Mouse (Mus musculus) stomach, embryonic 16.5 days (tissue): ENCODE results near the gene Bicd2. TPM values are rescaled to one million over a fixed set of nuclear protein-coding genes. Genes with fewer than 3 reads are reported as not detected.

ENCODE experiments used
- ATAC-seq: fragments of 200-750 bp; cut with Nextera tagmentation; 2 replicates; pipeline ENCODE4 v1.8.0; 2017; ENCODE audit warnings: moderate number of reproducible peaks, moderate TSS enrichment; ENCODE audit not compliant: insufficient read depth, low FRiP score
- H3K27ac ChIP-seq: fragments of 300-500 bp; sonication (generic); 2 replicates; pipeline ENCODE4 v1.5.1; 2014; ENCODE audit warnings: low read length
- H3K27me3 ChIP-seq: fragments of 300-500 bp; sonication (generic); 2 replicates; pipeline ENCODE4 v1.6.1; 2014; ENCODE audit warnings: low read length, control low read depth, mixed read lengths; ENCODE audit not compliant: control insufficient read depth, insufficient read depth
- H3K36me3 ChIP-seq: fragments of 300-500 bp; sonication (generic); 2 replicates; pipeline ENCODE4 v1.6.1; 2014; ENCODE audit warnings: low read length; ENCODE audit not compliant: control insufficient read depth, insufficient read depth
- H3K4me1 ChIP-seq: fragments of 300-500 bp; sonication (generic); 2 replicates; pipeline ENCODE4 v1.6.1; 2014; ENCODE audit warnings: low read length, control low read depth, mixed read lengths; ENCODE audit not compliant: control insufficient read depth, insufficient read depth
- H3K4me2 ChIP-seq: fragments of 300-500 bp; sonication (generic); 2 replicates; pipeline ENCODE4 v1.6.1; 2014; ENCODE audit warnings: low read depth, low read length, mixed read lengths
- H3K4me3 ChIP-seq: fragments of 300-500 bp; sonication (generic); replicated peaks from 2 replicates; pipeline ENCODE4 v1.5.1; 2014; ENCODE audit warnings: mild to moderate bottlenecking, low read length
- H3K9ac ChIP-seq: fragments of 300-500 bp; sonication (generic); 2 replicates; pipeline ENCODE4 v1.6.1; 2014; ENCODE audit warnings: low read length
- H3K9me3 ChIP-seq: fragments of 300-500 bp; sonication (generic); replicated peaks from 2 replicates; pipeline ENCODE4 v1.6.1; 2016; ENCODE audit warnings: low read length, control low read depth; ENCODE audit not compliant: control insufficient read depth
- WGBS: fragments of 180-500 bp; shearing (Covaris S2); extraction: QIAGEN DNeasy Blood & Tissue Kit; methylation state at CpG from one replicate; pipeline ENCODE4 v1.1.7; 2014; 5-methylcytosine and 5-hydroxymethylcytosine counted together
- polyA plus RNA-seq: library from polyadenylated mRNA; unstranded; fragments of >200 nt; fragmentation: Nextera tagmentation; extraction: Ambion mirVana; gene quantifications from 2 replicates; pipeline ENCODE4 v1.2.1, GENCODE M21; 2015

Bicd2 gene
- polyA plus RNA-seq, 1 experiment from 2014 or later, result 26.5 TPM

DNA sequence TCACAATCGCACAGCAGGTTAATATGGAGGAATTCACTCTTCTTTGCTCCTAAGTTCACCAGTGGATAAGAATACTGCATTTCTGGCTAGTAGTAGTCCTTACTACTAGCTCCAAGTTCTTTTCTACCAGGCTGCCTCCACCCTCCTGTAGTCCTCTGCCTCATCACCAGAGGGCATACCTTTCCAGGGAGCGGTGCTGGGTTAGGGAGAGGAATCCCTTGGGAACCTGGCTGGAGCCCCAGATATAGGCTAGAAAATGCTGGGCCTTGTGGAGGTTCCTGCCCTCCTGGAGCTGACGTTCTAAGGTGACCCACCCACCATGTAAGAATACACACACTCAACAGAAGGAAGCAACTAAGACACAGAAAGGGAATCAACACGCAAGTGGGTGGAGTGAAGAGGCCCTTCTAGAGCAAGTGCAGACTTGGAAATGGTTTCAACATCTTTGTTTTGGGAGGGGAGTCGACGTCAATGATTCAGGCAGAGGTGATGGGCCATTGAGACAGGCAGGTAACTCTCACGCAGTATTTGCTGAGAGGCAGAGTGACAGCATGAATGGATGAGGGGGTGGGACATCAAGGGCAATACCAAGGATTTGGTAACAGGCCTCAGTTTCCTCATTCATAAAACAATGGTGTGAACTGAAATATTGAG is 2.4 kb upstream of the Bicd2 start:
- no peak for ATAC-seq
- no peaks in the 10 kb centered on the region for H3K27me3 ChIP-seq
- no peaks in the 10 kb centered on the region for H3K36me3 ChIP-seq
- H3K4me3 ChIP-seq, result no peak overlapping the region
- H3K9me3 ChIP-seq, result no peaks in the 10 kb centered on the region
- 64% methylated on average over 7 of the region's 7 CpGs for WGBS
- H3K9ac ChIP-seq, result no peak overlapping the region
- H3K4me2 ChIP-seq, result no peak overlapping the region
- H3K4me1 ChIP-seq, result peaks cover 21% of the 10 kb centered on the region
- H3K27ac ChIP-seq, result peak overlapping the region; percentile 34

- Histone ChIP-seq H3K9ac (peak overlapping the region; percentile 89), H3K4me3 (peak overlapping the region; percentile 80), H3K27me3 (no peaks in the 10 kb centered on the region), H3K27ac (0 out of 2 replicates have a peak overlapping the region, but pooled peaks have one; percentile 8), H3K4me1 (peaks cover 40% of the 10 kb centered on the region), H3K4me2 (peak overlapping the region; percentile 90), H3K9me3 (no peaks in the 10 kb centered on the region), H3K36me3 (no peaks in the 10 kb centered on the region)
- peak; percentile 2; the same call in 1 of the 2 replicates for ATAC-seq
- WGBS, result 5% methylated on average over 25 of the region's 25 CpGs
Measured at GRCm38 (mm10) chr13:49341831-49342722, 692 bp downstream of the Bicd2 start.

- peak overlapping the region; percentile 90 for H3K4me2 ChIP-seq
- peaks cover 40% of the 10 kb centered on the region for H3K4me1 ChIP-seq
- H3K4me3 ChIP-seq, result peak overlapping the region; percentile 80
- no peaks in the 10 kb centered on the region for H3K36me3 ChIP-seq
- H3K27me3 ChIP-seq, result no peaks in the 10 kb centered on the region
- no peaks in the 10 kb centered on the region for H3K9me3 ChIP-seq
- ATAC-seq, result no peak
- no peak overlapping the region for H3K27ac ChIP-seq
- H3K9ac ChIP-seq, result peak overlapping the region; percentile 89; the same call in 1 of the 2 replicates
Measured at GRCm38 (mm10) chr13:49342723-49343100, 1.3 kb downstream of the Bicd2 start.

DNA sequence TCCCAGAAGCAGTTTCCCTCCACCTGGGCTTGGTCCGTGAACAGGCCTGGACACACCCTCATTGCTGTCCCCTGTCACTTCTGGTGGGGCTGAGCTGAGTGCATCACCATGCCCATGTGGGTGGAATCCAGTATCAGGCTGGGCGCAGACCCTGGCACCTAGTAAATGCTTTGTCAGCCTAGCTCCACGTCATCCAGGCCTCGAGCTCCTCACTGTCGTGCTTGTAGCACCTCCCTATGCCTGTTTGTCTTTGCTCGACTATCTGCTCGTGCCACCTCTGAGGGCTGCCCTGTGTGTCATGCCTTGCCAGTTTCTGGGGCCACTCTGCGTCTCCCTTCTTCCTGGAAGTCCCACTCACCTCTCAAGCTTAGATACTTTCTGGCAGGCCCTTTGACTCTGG is 3.2 kb downstream of the Bicd2 start:
- no peaks in the 10 kb centered on the region for H3K9me3 ChIP-seq
- H3K27me3 ChIP-seq, result no peaks in the 10 kb centered on the region
- 71% methylated on average over 8 of the region's 8 CpGs for WGBS
- no peak for ATAC-seq
- H3K4me1 ChIP-seq, result peaks cover 40% of the 10 kb centered on the region
- H3K4me2 ChIP-seq, result no peak overlapping the region
- no peaks in the 10 kb centered on the region for H3K36me3 ChIP-seq
- H3K4me3 ChIP-seq, result no peak overlapping the region
- H3K9ac ChIP-seq, result no peak overlapping the region
- H3K27ac ChIP-seq, result no peak overlapping the region

DNA sequence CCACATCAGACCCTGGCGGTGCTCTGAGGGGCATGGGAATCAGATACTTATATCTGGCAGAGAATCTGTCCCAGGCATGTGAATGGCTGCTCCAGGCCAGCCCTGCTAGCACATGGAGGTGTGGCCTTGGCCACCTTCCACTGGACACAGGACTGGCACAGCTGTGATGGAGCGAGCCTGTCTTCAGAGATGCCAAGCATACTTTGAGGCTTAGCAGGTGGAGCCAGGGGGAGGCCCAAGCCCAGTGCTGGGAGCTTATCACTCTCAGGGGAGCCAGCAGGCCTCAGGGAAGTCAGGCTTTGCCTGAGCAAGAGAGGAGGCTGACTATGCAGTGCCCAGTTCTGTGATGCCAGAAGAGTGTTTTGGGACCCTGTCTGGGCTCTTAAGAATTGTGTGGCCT is 4.1 kb downstream of the Bicd2 start:
- WGBS, result 61% methylated on average over 2 of the region's 2 CpGs
- Histone ChIP-seq H3K4me1 (peaks cover 40% of the 10 kb centered on the region), H3K27me3 (no peaks in the 10 kb centered on the region), H3K27ac (no peak overlapping the region), H3K9ac (no peak overlapping the region), H3K36me3 (no peaks in the 10 kb centered on the region), H3K4me3 (no peak overlapping the region), H3K4me2 (no peak overlapping the region), H3K9me3 (no peaks in the 10 kb centered on the region)
- no peak for ATAC-seq

DNA sequence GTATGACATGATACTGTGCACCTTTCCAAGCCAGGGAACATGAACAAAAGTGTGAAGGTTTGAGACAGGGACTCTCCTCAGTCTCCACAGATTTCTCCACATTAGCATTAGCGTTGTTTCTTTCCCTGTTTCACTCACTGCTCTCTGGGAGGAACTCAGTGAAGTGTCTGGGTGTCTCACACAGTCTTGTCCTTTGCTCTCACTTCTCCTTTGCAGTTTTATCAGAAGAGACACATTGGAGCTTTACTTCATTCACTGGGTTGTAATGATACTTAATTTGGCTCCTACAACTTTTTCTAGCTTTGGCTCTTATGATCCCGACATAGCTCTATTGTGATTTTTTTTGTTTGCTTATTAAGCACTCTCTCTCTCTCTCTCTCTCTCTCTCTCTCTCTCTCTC is 7.1 kb downstream of the Bicd2 start:
- no peaks in the 10 kb centered on the region for H3K9me3 ChIP-seq
- 75% methylated on average over 2 of the region's 2 CpGs for WGBS
- ATAC-seq, result no peak

GRCm38 (mm10) chr13:49349335-49349734 is 8.0 kb downstream of the Bicd2 start:
- H3K36me3 ChIP-seq, result no peaks in the 10 kb centered on the region
- H3K4me2 ChIP-seq, result no peak overlapping the region
- H3K4me3 ChIP-seq, result no peak overlapping the region
- H3K4me1 ChIP-seq, result peaks cover 20% of the 10 kb centered on the region
- no peak overlapping the region for H3K27ac ChIP-seq
- no peaks in the 10 kb centered on the region for H3K27me3 ChIP-seq
- 86% methylated on average over 4 of the region's 4 CpGs for WGBS
- no peaks in the 10 kb centered on the region for H3K9me3 ChIP-seq
- H3K9ac ChIP-seq, result no peak overlapping the region
- ATAC-seq, result no peak

More for the DNA sequence above, 7.1 kb downstream of the Bicd2 start:
- Histone ChIP-seq H3K27me3 (no peaks in the 10 kb centered on the region), H3K27ac (no peak overlapping the region), H3K4me3 (no peak overlapping the region), H3K36me3 (no peaks in the 10 kb centered on the region), H3K4me1 (peaks cover 24% of the 10 kb centered on the region), H3K9ac (no peak overlapping the region), H3K4me2 (no peak overlapping the region)

DNA sequence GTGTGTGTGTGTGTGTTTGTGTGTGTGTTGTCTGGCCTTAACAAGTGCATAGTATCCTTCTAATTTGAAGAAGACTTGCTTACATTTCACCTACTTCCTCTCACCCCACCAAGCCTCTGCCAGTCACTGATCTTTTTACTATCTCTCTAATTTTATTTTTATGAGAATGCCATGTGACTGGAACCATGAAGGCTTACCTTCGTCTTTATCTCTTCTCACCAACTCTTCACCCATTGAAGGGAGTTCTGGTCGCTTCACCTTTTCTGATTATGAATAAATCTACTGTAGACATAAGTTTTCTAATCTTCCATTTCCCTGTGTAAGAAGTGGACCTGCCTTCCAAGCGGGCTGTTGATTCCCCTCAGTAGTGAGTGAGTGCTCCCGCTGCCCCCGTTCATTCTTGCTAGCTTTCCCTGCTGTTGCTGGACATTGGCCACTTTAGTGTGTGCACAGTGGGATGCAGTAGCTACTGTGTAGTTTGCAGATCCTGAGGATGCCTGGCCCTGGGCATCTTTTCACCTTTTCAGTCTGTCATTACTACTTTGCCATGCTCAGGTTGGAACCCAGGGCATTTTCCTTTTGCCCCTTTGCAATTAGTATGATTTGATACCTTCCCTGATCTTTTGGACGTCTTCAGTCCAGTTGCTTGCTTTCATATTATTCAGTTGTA is 8.6 kb downstream of the Bicd2 start:
- no peaks in the 10 kb centered on the region for H3K27me3 ChIP-seq
- H3K4me3 ChIP-seq, result no peak overlapping the region
- no peak for ATAC-seq
- H3K4me2 ChIP-seq, result no peak overlapping the region
- no peaks in the 10 kb centered on the region for H3K36me3 ChIP-seq
- H3K27ac ChIP-seq, result no peak overlapping the region
- no peaks in the 10 kb centered on the region for H3K9me3 ChIP-seq
- H3K4me1 ChIP-seq, result peaks cover 16% of the 10 kb centered on the region
- WGBS, result 82% methylated on average over 6 of the region's 6 CpGs
- no peak overlapping the region for H3K9ac ChIP-seq
